Mouse (Mus musculus) left cerebral cortex, postnatal 4 days (tissue): ENCODE results near the gene Ythdf2. TPM values are rescaled to one million over a fixed set of nuclear protein-coding genes. Genes with fewer than 3 reads are reported as not detected.
"Not testable (repeated sequence)": the region's sequence is repeated elsewhere in the genome, so short reads cannot be mapped to it uniquely, and the experiment has no call there.

Source experiments
- DNase-seq: peaks from one replicate; pipeline ENCODE4 v3.0.0-alpha.2; 2022
- intact Hi-C: fragments of 180-260 bp; cut with DNase I; formaldehyde crosslinking; loops from one replicate; pipeline ENCODE4 v1.15.1; 2025
- total RNA-seq, 2 experiments: library from RNA; stranded (reverse); gene quantifications; 2 replicates each; pipeline ENCODE4 v1.2.3; 2021

The Ythdf2 gene
- total RNA-seq: 10 to 100 TPM; 69.2 to 70.6 TPM

DNA sequence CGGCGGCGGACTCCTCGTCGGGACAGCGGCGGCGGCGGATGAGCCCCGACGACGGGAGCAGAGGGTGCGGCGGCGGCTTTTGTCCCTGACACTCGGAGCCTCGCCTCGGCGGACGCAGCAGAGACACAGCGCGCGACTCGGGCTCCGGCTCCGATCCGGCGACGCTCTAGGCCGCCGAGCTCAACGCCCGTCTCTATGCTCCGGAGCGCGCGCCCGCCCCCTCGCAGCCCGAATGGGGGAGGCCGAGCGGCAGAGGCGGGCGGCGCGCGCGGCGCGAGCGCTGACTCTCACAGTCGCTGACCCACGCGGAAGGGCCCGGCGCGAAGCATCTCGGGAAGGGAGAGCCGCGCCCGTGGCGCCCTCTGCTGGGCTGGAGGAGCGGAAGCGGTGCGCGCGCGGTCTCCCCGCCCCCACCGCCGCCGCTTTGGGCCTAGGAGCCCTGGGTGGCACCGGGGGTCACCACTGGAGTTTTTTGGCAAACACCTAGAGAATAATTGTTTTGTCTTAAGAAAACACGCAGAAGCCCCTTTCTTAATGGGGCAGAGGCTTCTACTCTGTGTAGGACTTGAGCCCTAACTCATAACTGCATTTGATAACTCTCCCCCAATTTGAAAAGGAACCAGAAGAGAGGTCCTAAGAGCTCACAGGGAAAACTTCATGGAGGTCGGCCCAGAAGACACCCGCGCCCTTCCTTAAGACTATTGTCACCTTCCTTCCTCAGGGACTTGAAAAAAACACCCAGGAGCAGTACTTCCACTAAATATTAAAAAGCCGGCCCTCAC is at the start of gene Ythdf2:
Gene Ythdf2 (minus strand): TSS at position 351 of the 782 bp plus-strand sequence.
- intact Hi-C loops: no loop called here
- peak; percentile 99 for DNase-seq

DNA sequence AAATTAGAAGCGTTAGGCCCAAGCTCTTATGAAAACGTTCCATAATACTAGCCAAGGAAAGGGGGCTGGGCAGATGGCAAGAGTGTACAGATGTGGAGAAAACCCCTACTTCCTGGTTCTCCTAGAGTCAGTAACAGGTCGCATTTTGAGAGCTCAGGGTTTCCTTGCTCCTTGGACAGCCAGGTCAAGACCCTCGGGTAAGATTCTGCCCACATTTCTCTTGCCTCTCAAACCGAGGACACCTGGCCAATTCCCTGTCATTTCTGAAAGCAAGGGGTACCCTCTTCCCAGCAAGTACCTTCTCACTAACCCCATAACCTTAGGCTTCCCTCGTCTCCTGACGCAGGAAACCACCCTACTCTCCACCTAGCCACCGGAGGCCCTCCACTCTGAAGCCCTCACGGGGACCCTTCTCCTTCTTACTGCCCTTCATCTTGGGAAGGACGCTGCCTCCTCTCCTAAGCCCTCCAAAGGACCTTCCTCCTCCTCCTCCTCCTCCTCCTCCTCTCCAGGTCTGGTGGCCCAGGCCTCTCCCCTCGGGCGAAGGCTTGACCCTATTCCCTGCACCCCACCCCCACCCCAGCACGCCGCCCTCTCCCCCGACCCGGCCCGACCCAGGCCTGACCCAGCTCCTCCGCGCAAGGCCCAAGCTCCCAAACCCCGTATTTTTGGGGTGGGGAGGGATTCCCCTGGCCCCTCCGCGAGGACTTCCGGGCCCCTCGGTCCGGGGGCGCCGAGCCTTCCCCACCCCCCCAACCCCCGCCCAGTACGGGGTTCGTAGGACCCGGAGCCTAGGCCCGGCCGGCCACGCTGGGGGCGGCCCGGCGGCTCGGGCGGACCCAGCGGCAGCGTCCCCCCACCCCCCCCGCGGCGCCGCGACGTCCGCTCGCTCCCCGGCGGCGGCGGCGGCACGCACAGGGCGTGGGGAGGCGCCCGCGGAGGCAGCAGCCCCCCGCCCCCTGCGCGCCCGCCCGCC is 48.6 kb upstream of the Ythdf2 start:
- DNase-seq: peak; percentile 65
- intact Hi-C loops: no loop called here

DNA sequence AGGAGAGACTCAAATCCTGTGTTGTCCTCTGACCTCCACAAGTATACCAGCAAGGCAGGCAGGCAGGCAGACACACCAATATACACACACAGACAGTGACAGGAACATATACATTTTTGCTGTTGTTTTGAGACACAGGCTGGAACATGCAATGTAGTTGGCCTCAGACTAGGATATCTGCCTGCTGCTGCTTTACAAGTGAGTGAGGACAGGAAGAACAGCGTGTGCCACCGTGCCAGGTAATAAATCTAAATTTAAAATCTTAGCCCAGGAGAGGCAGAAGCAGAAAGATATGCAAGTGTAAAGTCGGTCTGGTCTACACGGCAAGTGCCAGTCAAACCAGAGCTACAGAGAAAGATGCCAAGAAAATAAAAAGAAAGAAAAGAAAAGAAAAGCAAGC is 47.1 kb upstream of the Ythdf2 start:
- DNase-seq: no peak
- intact Hi-C loops: no loop called here

DNA sequence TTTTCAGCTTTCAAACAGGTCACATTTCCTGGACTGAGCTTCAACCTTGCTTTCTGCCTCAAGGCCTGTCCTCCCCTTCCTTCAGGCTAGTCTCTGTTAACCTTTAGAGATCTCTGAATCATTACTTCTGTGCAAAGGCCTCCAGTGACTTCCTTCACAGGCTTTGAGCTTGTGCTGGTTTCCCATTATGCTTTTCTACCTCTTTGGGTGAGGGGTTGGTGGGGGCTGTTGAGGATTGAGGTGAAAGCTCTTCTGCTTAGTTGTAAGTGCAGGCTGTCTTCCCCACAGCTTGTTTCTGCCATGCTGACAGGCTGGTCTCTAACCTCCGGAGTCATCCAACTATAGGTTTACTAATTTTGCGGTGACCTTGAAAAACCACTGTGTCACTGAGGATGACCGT is 44.3 kb upstream of the Ythdf2 start:
- intact Hi-C loops: no loop called here
- no peak for DNase-seq

DNA sequence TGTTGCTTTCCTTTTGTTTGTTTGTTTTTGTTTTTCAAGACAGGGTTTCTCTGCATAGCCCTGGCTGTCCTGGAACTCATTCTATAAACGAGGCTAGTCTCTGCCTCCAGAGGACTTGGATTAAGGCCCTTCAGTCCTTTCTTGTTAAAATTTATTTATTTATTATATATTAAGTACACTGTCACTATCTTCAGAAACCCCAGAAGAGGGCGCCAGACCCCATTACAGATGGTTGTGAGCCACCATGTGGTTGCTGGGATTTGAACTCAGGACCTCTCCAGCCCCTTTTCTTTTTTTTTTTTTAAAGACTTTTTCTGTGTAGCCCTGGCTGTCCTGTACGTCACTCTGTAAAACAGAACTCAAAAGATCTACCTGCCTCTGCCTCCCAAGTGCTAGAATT is 42.9 kb upstream of the Ythdf2 start:
- intact Hi-C loops: no loop called here
- DNase-seq: no peak

DNA sequence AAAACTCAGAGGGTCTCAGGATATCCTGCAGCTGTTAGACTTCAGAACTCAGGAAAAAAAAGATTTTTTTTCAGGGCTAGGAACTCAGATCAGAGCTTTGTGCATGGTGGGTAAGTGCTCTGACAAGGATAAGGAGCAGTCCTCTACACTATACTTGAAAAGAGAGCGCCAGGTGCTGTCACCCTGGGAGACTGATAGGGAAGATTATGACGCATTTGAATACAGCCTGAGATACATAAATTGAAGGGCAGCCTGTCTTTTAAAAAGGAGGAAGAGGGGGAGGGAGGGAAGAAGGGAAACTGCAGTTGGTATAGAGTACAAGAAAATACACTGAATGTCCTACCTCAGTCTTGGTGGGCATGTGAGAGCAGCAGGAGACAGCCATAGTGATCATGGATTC is 41.5 kb upstream of the Ythdf2 start:
- intact Hi-C loops: no loop called here
- no peak for DNase-seq

DNA sequence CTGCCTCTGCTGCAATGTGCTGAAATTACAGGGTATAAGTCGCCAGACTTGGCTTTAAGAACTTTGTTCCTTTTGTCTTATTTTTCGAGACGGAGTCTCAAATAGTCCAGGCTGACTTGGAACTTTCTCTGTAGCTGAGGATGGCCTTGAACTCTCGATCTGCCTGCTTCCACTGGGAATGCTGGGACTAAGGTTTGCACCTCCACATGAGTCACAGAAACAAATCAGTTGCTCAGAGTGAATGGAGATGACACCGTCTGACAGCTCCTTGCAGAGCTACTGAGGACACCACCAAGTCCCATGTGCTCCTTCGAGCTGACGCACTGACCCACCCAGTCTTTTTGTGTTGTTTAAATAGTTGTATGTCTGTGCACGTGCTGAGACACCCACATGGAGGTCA is 41.0 kb upstream of the Ythdf2 start:
- intact Hi-C loops: no loop called here
- no peak for DNase-seq

DNA sequence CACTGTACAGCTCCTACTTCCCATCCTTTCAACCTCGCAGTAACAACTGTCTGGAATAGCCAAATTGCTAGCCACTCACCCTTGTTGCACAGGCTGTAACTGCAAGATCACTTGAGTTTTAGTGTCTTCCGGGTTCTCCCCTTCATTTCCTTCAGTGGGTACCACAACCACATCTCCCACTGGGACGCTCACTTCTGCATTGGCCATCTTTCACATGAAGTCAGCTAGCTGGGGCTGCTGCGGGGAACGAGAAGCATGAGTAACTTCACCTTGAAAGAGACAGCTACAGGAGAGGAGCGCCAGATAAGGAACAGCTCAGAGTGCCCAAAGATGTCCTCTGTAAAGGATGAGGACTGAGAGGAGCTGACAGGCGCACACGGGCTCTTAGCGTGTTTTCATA is 39.5 kb upstream of the Ythdf2 start:
- intact Hi-C loops: no loop called here
- DNase-seq: no peak

DNA sequence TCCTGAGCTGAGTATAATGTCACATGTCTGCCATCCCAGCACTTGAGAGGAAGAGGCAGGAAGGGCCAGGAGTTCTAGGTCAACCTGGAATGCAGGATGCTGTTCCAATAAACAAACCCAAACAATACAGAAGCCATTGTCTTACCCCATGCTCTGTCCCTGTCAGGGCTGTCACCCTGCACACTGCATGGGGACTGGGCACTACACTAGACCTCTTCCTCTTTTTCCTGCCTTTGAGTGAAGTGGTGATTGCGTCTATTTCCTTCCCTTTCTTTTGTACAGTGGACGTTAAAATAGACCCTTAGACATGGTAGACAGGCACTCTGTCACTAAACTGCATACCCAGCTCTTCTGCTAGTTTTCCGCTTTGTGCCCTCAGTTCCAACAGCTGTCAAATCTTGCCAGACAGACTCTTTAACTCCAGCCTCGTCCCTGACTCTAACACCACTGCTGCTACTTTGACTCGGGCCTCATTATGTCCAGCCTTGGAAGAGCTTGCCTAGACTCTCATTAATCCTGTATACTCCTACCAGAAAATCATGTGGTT is 35.4 kb upstream of the Ythdf2 start:
- intact Hi-C loops: no loop called here
- no peak for DNase-seq

DNA sequence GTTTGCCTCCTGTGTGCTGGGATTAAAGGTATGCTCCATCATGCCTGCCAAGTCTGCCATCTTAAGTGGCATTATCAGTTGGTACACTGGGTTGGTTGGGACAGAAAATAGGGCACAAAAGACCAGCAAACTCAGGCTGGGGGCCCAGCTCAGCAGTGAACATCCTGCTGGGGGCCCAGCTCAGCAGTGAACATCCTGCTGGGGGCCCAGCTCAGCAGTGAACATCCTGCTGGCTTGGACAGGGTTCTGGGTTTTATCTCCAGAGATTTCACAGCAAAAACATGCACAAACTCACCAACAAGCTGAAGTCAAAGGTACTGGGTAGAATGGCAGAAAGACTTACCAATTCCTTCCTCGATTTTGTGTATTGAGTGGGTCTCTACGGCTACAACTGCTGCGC is 33.5 kb upstream of the Ythdf2 start:
- no peak for DNase-seq
- intact Hi-C loops: no loop called here

DNA sequence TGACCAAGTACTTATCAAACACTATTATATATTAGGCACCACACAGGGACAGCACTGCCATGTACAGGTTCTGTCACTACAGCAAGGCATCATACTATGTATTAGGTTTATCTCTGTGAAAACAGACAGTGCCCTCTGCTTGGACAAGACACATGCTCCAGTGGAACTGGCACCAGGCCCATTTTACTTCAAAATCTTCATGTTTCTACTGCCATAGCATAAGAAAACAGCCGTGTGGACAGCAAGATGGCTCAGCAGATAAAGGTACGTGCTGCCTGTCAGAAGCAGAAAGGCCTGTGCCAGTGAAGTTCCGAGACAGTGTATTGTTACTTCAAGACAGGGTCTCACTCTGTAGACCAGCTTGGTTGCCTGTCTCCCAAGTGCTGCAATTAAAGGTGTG is 29.1 kb upstream of the Ythdf2 start:
- intact Hi-C loops: no loop called here

DNA sequence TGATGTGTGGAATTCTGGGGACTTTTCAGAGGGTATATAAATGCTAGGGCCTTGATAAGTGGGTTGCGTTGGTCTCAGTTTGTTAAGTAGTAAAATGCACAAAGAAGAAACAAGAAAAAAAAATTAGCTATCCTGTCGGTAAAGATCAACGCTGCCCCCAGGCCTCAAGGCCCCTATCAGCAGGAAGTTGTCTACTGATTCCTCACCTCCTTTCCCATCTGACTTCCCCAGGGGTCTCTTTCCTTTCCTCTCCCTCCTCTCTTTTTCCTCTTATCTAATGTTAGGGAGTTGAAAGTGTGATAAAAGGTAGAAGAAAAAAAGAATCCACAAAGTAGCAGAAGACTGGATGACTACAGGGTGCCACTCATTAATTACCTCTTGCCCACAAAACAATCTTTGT is 28.3 kb upstream of the Ythdf2 start:
- no peak for DNase-seq
- intact Hi-C loops: no loop called here

More for the DNA sequence above, 29.1 kb upstream of the Ythdf2 start:
- DNase-seq: no peak

DNA sequence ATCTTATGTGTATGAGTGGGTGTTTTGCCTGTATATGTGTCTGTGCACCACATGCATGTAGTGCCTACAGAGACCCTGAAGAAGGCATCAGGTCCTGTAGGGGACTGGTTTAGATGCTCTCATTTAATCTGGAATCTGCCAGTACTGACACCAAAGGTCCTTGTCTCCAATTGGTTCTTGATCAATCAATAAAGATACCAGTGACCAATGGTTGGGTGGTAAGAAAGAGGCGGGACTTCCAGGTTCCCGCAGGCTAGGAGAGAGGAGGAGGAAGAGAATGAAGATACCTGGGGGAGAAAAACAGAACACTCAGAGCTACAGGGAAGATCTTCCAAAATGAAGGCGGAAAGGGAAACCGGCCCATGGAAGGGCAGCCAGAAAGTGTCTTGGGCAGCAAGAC is 26.3 kb upstream of the Ythdf2 start:
- intact Hi-C loops: no loop called here
- no peak for DNase-seq

DNA sequence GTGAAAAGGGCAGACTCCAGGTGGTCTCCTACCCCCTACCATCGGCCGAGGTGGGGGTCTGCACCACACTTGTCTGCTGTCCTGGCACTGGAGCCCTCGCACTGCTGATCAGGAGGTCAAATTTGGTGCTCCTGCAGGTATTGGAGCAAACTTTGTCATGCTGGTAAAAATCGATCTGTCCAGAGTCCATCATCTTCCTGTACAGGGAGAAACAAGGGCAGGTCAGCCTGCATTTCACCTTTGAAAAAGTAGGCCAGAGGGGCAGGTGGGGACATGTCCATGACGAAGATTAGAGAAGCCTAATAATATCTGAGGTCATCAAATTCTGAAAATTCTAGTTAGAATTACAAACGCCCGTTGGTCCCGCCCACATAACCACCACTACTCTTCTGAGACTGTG is 22.6 kb upstream of the Ythdf2 start:
- intact Hi-C loops: no loop called here
- no peak for DNase-seq

DNA sequence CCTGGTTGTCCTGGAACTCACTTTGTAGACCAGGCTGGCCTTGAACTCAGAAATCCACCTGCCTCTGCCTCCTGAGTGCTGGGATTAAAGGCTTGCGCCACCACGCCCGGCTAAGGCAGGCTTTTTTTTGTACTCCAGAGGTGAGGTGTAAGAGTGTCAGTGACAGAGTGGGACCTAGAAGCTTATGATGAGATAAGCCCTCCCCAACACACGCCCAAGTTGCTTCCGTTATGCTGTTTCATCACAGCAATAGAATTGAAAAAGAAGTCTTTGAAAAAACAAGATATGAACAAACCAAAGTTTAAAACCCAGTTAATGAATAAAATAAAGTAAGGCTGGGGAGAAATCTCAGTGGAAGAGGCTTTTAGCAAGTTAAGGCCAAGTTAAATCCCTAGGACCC is 18.3 kb upstream of the Ythdf2 start:
- no peak for DNase-seq
- intact Hi-C loops: no loop called here

DNA sequence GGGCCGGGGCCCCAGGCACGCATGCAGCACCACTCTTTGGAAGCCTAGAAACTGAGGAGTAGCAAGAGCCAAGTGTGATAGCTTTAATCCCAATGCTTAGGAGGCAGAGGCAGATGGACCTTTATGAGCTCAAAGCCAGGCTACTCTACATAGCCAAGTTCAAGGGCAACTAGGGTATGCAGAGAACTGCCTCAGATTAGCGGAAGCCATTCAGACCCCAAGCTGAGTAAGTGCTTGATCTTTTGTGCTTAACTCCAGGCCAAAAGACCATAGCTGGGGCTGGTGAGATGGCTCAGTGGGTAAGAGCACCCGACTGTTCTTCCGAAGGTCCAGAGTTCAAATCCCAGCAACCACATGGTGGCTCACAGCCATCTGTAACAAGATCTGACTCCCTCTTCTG is 9.9 kb upstream of the Ythdf2 start:
- DNase-seq, intact Hi-C loops: not testable (repeated sequence)

DNA sequence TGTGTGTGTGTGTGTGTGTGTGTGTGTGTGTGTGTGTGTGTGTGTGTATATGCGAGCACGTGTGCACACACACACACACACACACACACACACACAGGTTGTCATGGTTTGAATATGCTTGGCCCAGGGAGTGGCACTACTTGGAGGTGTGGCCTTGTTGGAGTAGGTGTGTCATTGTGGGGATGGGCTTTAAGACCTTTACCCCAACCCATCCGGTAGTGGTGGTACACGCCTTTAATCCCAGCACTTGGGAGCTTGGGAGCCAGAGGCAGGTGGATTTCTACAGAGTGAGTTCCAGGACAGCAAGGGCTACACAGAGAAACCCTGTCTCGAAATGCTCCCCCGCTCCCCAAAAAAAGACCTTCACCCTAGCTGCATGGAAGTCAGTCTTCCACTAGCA is 6.3 kb upstream of the Ythdf2 start:
- intact Hi-C loops, DNase-seq: not testable (repeated sequence)

DNA sequence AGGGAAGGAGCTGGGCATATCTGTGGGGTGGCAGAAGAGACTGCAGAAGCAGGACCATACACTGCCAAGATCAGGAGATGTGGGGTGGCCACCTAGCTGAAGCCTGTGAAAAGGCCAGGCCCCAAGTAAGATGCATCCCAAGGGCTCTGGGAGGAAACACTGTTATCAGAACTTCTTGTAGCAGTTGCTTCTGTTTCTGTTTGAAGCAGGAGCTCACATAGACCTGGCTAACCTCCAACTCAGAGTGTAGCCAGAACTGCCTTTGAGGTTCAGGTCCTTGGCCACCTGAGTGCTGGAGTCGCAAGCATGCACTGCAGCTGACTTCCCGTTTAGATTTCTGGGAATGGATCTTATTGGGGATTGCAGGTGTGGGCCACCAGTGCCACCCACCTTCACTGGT is 5.7 kb upstream of the Ythdf2 start:
- intact Hi-C loops: no loop called here

DNA sequence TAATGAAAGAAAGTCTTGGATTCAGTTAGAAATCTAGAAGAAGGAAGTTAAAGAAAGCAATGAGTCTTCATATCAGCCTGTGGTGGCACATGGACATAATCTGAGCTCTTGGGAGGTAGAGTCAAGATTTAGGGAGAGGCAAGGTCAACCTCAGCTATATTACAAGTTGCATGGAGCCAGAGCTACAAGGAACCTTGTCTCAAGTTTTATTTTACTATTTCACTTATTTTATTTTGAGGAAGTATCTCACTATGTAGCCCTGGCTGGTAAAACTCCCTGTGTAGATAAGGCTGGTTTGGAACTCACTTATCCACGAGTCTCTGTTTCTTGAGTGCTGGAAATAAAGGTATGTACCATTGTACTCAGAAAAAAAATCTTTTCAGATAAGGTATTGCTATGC is 4.5 kb upstream of the Ythdf2 start:
- DNase-seq: no peak
- intact Hi-C loops: no loop called here

More for the DNA sequence above, 5.7 kb upstream of the Ythdf2 start:
- DNase-seq: no peak

DNA sequence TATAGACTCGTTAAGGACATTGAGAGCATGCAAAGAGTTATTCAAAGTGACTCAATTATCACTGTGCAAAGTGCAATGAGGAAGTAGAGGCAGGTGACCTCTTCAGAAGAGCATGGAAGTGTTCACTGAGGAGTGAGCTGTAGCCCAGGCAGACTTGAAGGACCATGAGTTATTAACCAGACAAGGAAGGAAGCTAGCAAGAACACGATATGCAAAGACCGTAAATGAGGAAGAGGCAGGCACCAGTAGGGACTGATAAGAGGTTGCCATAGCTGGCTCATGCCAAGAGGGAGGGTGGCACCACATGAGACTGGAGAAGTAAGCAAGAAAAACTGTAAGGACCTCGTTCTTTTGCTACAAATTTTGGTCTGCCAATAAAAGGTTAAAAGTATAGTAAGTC is 2.7 kb upstream of the Ythdf2 start:
- no peak for DNase-seq
- intact Hi-C loops: no loop called here

DNA sequence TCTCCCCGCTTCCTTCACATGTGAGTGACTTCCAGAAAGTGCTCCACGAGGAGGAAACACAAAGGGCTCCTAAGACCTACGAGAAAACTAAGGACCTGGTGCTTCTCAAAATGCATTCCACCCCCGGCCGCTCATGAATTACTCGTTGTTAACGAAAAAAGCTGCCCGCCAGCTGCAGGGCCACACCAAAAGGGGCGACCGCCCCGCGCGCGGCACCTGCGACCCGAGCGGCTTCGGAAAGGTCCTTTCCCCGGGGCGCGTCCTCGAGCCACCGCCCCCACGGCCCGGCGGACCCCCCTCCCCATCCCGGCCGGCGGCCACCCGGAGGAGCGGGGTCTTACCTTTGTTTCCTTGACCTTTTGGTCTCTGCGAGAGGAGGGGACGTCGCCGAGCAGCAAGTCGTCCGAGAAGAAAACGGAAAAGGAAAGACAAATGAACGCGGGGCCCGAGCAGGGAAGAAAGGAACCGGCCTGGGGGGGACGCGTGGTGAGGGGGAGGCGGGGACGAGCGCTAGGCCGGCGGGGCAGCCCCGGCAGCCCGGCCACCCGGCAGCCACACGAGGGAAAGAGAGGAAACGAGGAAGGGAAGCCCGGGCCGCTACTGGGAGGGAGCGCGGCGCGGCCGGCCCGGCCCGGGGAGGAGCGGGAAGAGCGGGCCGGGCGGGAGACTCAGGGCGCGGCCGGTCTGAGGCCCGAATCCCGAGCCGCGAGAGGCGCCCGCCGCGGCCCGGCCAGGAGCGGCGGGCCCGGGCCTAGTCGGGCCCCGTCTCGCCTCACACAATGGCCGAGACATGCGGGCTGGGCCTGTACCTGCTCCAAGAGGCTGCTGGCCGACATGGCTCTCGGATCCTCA is 786 bp downstream of the Ythdf2 start:
- peak; percentile 27 for DNase-seq
- intact Hi-C loops: no loop called here
